In the genomic region with DNA sequence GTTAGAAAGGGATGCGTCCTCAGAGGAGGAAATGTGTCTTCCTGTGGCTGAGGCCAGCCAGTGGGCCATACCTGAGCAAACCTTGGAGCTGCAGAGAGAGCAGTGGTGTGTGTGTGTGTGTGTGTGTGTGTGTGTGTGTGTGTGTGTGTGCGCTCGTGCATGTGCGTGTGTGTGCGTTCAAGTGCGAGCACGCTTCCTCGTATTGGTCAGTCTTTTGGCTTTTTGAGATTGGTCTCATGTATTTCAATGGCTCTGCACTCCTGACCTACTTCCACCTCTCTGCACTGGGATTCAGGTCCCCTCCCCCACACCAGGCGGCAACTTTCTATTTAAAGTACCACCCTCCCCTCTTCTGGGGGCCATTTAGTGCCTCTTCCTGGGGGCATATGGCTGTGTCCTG, we compare ENCODE assay signal across 9 mouse cellular contexts. TPM values are rescaled to one million over a fixed set of nuclear protein-coding genes. Genes with fewer than 3 reads are reported as not detected.
DNase-seq lines count a peak whose midpoint lies in the region; ATAC-seq and TF ChIP-seq lines count a peak whose summit lies in the region.
"Had no signal": no experiment of that assay in that cellular context is flagged by ENCODE, and none has a peak within 500 bp of the region (broad histone marks: within the 10 kb centered on the region; RNA-seq: fewer than 3 reads in every experiment).

No protein-coding gene starts in this region.

- ATAC-seq in liver, embryonic 14.5 days (ENCODE audit: insufficient read depth), result 0 out of 2 replicates have a peak, but pooled peaks have one; percentile 34

- WGBS in heart, embryonic 10.5 days, result 51% methylated on average over 9 of the region's 9 CpGs
- WGBS in liver, embryonic 14.5 days (ENCODE audit: insufficient replicate concordance), result 35% methylated on average over 9 of the region's 9 CpGs

- H3K4me3 ChIP-seq in heart, embryonic 10.5 days, result peak overlapping the region; percentile 15; the same call in 1 of the 2 replicates
- no peak overlapping the region for H3K4me3 ChIP-seq in liver, embryonic 14.5 days (ENCODE audit: insufficient read depth in 1 of 2, low read depth in 2 of 2, low read length in 2 of 2)

- DNase-seq in heart, embryonic 10.5 days (ENCODE audit: low spot score), result no peak
- no peak for DNase-seq in heart, postnatal 25 days (ENCODE audit: low spot score)
- DNase-seq in CD4-positive, CD25-positive, alpha-beta regulatory T cell, adult 2 months (ENCODE audit: low read depth, low spot score), result peak; percentile 28
- DNase-seq in cerebellum, postnatal 14 days, result peak; percentile 93 to 95
- DNase-seq in liver, embryonic 14.5 days (ENCODE audit: low read depth in 3 of 3, low spot score in 3 of 3), result no peak
- DNase-seq in adrenal gland, adult 18-20 months (ENCODE audit: low spot score in 2 of 2), result no peak
- no peak for DNase-seq in layer of hippocampus, postnatal 25 days (ENCODE audit: extremely low spot score in 1 of 2, low spot score in 1 of 2)
- no peak for DNase-seq in testis, postnatal 14 days (ENCODE audit: low spot score)
- DNase-seq: lung, postnatal 36 days had no signal

- peak overlapping the region; percentile 75 for H3K27ac ChIP-seq in heart, embryonic 10.5 days
- H3K27ac ChIP-seq in liver, embryonic 14.5 days, result no peak overlapping the region

- H3K27me3 ChIP-seq in heart, embryonic 10.5 days (ENCODE audit: insufficient read depth, poor library complexity, severe bottlenecking), result no peaks in the 10 kb centered on the region
- H3K27me3 ChIP-seq in liver, embryonic 14.5 days (ENCODE audit: control insufficient read depth, insufficient read depth, low read length), result no peaks in the 10 kb centered on the region

- intact Hi-C loops in heart, postnatal 25 days (cut with DNase I), result no loop called here

- TF ChIP-seq CTCF in liver, embryonic 14.5 days (IDR thresholded peaks at IDR 0.05; ENCODE audit: low read depth), result no peak

- H3K36me3 ChIP-seq in heart, embryonic 10.5 days, result no peaks in the 10 kb centered on the region; the same call in 1 of the 2 replicates
- H3K36me3 ChIP-seq in liver, embryonic 14.5 days (replicated peaks; ENCODE audit: control insufficient read depth, insufficient read depth, low read depth), result no peaks in the 10 kb centered on the region

- H3K4me1 ChIP-seq in heart, embryonic 10.5 days, result peaks cover 39% of the 10 kb centered on the region
- peaks cover 17 to 31% of the 10 kb centered on the region in 2 experiments for H3K4me1 ChIP-seq in liver, embryonic 14.5 days (replicated peaks; ENCODE audit: control insufficient read depth in 2 of 2, insufficient read depth in 2 of 2, low read length in 1 of 2)

- no peak for TF ChIP-seq EP300 in liver, embryonic 14.5 days (IDR thresholded peaks at IDR 0.05; ENCODE audit: low read depth)

- peak overlapping the region; percentile 13; the same call in 1 of the 2 replicates for H3K4me2 ChIP-seq in liver, embryonic 14.5 days (ENCODE audit: low read depth)

- H3K9ac ChIP-seq in liver, embryonic 14.5 days (replicated peaks), result no peak overlapping the region

- H3K9me3 ChIP-seq in heart, embryonic 10.5 days, result no peaks in the 10 kb centered on the region
- no peaks in the 10 kb centered on the region for H3K9me3 ChIP-seq in liver, embryonic 14.5 days (ENCODE audit: control insufficient read depth, low read length)

RNA-seq across cellular contexts. Expression of a gene that starts 12.1 kb away (rescaled TPM):
- 4.1 and 5.9 TPM in 2 replicates for polyA plus RNA-seq in heart, embryonic 10.5 days (2016; fragmentation: Nextera tagmentation; extraction: Ambion mirVana)
- 10 to 100 TPM; 85.6 TPM for total RNA-seq in heart, postnatal 25 days (2021)
- 4.0 and 6.0 TPM in 2 replicates for polyA plus RNA-seq in liver, embryonic 14.5 days (2012; rRNA removed)
- polyA plus RNA-seq in liver, embryonic 14.5 days (2014; fragmentation: Nextera tagmentation; extraction: Ambion mirVana), result 6.1 and 7.5 TPM in 2 replicates
- total RNA-seq in adrenal gland, adult 18-20 months (2021), result 10 to 100 TPM; 50.8 to 85.6 TPM
- 10 to 100 TPM; 14.8 to 16.9 TPM for total RNA-seq in layer of hippocampus, postnatal 25 days (2021)

RNA-seq across cellular contexts. Expression of a gene that starts 39.5 kb away (rescaled TPM):
- polyA plus RNA-seq in heart, embryonic 10.5 days (2016; fragmentation: Nextera tagmentation; extraction: Ambion mirVana), result 0.27 and 0.34 TPM in 2 replicates
- not detected for total RNA-seq in heart, postnatal 25 days (2021)
- polyA plus RNA-seq in liver, embryonic 14.5 days (2012; rRNA removed), result not detected in 2 replicates
- 0.09 TPM in 1 of 2 replicates, not detected in the other for polyA plus RNA-seq in liver, embryonic 14.5 days (2014; fragmentation: Nextera tagmentation; extraction: Ambion mirVana)
- not detected for total RNA-seq in adrenal gland, adult 18-20 months (2021)
- not detected for total RNA-seq in layer of hippocampus, postnatal 25 days (2021)

Comparison
In these comparisons a context has a peak if more than half of its experiments do, and no peak if none do; other contexts are left out.
1. DNase-seq: peak in CD4-positive, CD25-positive, alpha-beta regulatory T cell, adult 2 months (single experiment) and cerebellum, postnatal 14 days (2 of 2); none in heart, embryonic 10.5 days (single experiment), heart, postnatal 25 days (single experiment), liver, embryonic 14.5 days (0 of 3), adrenal gland, adult 18-20 months (0 of 2), layer of hippocampus, postnatal 25 days (0 of 2) and testis, postnatal 14 days (single experiment).